Mouse (Mus musculus) neural tube, embryonic 11.5 days (tissue): Measurements from ENCODE around the gene Gfra4. TPM values are rescaled to one million over a fixed set of nuclear protein-coding genes. Genes with fewer than 3 reads are reported as not detected.

Experiments
- microRNA-seq: library from miRNA; unstranded; fragments of <30 nt; microRNA quantifications from one replicate; pipeline ENCODE4, GENCODE M21; 2016
- polyA plus RNA-seq: library from polyadenylated mRNA; unstranded; fragments of >200 nt; fragmentation: Nextera tagmentation; extraction: Ambion mirVana; gene quantifications from 2 replicates; pipeline ENCODE4 v1.2.1, GENCODE M21; 2014

Gfra4 gene
- polyA plus RNA-seq, 1 experiment from 2014 or later: 5.5 TPM

Small RNAs within 50 kb of the gene (microRNA-seq; reads per million reads assigned to microRNA genes)
- gene Mir6973b: not detected

Other genes with a start within 250 kb of the Gfra4 start
- gene 4930402H24Rik, start 136.7 kb downstream of the Gfra4 start, polyA plus RNA-seq: 61.6 and 63.2 TPM in 2 replicates
- gene Atrn, start 136.6 kb downstream of the Gfra4 start, polyA plus RNA-seq: 10.8 and 11.5 TPM in 2 replicates
- gene Adam33, start 20.7 kb upstream of the Gfra4 start, polyA plus RNA-seq: 0.37 and 0.72 TPM in 2 replicates
- gene Siglec1, start 43.7 kb upstream of the Gfra4 start, polyA plus RNA-seq: 0.04 and 0.12 TPM in 2 replicates
- 4.5 and 5.0 TPM in 2 replicates for gene Hspa12b, start 84.2 kb upstream of the Gfra4 start, polyA plus RNA-seq
- not detected in 2 replicates for gene Gm11037, start 90.4 kb upstream of the Gfra4 start, polyA plus RNA-seq
- 126 and 130 TPM in 2 replicates for gene 1700037H04Rik, start 117.0 kb upstream of the Gfra4 start, polyA plus RNA-seq
- 10.3 and 10.8 TPM in 2 replicates for gene Cenpb, start 137.0 kb upstream of the Gfra4 start, polyA plus RNA-seq
- 108 and 115 TPM in 2 replicates for gene Cdc25b, start 143.9 kb upstream of the Gfra4 start, polyA plus RNA-seq
- gene Spef1, start 144.2 kb upstream of the Gfra4 start, polyA plus RNA-seq: 5.8 and 6.0 TPM in 2 replicates
- gene Ap5s1, start 164.0 kb upstream of the Gfra4 start, polyA plus RNA-seq: 27.6 and 29.0 TPM in 2 replicates
- gene Mavs, start 191.0 kb upstream of the Gfra4 start, polyA plus RNA-seq: 14.3 and 15.2 TPM in 2 replicates
- 58.2 and 58.5 TPM in 2 replicates for gene Pank2, start 219.4 kb upstream of the Gfra4 start, polyA plus RNA-seq